Mouse (Mus musculus): ENCODE measurements around the gene Magix.

DNA sequence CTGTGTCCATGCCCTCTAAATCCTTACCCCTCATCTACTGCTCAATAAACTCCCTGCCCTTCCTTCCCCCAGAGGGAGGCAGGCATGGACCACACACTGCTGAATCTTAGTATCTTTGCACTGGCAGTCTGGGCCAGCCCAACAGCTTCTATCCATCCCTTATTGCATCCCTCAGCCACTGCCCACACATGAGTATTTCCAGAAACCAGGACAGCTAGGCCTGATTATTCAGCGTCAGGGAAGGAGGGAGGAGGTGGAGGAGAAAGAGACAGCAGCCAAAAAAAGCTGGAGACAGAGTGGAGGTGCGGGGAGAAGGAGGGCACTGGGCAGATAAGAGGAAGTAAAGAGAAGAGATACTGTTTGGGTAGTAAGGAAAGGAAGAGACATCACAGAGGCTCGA is 46.0 kb downstream of the Magix start:
- no peak for TF ChIP-seq CTCF (IDR thresholded peaks at IDR 0.05; ENCODE audit: control insufficient read depth, insufficient read depth, insufficient replicate concordance, low read depth, low read length)
- TF ChIP-seq POLR2A (IDR thresholded peaks at IDR 0.05; ENCODE audit: control insufficient read depth, low read depth, low read length): no peak
